Mouse (Mus musculus) ovary, adult 2 months (tissue): ENCODE results near the gene Tbc1d5. TPM values are rescaled to one million over a fixed set of nuclear protein-coding genes. Genes with fewer than 3 reads are reported as not detected.

Experiments used
- polyA plus RNA-seq: library from polyadenylated mRNA; depleted of rRNA; stranded (reverse); fragments of >200 nt; gene quantifications from 2 replicates; pipeline ENCODE4 v1.2.3, GENCODE M21; 2012; rRNA removed

The Tbc1d5 gene
- 11.0 and 16.7 TPM in 2 replicates for polyA plus RNA-seq

DNA sequence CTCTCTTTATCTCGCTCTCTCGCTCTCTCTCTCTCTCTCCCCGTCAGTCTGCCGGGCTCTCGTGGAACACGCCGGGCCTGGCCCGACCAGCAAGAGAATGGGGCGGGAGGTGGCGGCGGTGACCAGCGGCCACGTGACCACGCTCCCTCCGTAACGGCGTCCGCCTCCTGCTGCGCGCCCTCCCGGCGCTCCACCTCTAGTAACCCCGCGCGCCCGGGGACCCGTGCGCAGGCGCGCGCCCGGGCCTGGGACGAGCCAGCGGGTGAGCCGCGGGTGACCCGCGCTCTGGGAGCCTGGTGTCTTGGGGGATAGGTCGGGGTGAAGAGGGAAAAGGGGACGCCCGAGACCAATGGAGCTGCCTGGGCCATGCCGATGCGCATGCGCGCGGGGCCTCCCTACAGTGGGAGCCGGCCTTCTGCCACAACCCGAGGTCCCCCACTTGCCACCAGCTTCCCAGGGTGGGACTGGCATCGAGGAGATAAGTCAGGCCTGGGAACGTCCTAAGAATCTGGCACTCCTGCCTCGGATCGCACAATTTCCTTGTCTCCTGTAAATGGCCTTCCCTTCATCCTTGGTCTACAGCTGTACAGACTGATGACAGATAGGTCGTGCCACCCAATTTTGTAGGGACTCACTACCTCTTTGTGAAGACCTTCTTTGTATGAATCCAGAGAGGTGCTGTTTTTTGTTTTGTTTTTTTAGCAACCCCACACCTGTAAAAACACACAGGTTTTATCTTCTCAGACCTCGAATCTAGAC lies at the start of gene Tbc1d5:
Gene Tbc1d5, minus strand, starts transcription at position 158 of the 759 bp plus-strand sequence.

